Mouse (Mus musculus) sigmoid colon, adult 10 weeks (tissue): Measurements from ENCODE around the gene Nadk2. TPM values are rescaled to one million over a fixed set of nuclear protein-coding genes. Genes with fewer than 3 reads are reported as not detected.

Source experiments
- polyA plus RNA-seq: library from polyadenylated mRNA; stranded (reverse); fragments of 350-450 nt; fragmentation: Illumina TruSeq; extraction: RNeasy Lipid Tissue Mini Kit (QIAGEN cat#74804); gene quantifications from one replicate; pipeline ENCODE4 v1.2.3, GENCODE M21; 2014; ENCODE audit warnings: low read depth, low replicate concordance

Nadk2 gene
- 71.1 TPM for polyA plus RNA-seq

DNA sequence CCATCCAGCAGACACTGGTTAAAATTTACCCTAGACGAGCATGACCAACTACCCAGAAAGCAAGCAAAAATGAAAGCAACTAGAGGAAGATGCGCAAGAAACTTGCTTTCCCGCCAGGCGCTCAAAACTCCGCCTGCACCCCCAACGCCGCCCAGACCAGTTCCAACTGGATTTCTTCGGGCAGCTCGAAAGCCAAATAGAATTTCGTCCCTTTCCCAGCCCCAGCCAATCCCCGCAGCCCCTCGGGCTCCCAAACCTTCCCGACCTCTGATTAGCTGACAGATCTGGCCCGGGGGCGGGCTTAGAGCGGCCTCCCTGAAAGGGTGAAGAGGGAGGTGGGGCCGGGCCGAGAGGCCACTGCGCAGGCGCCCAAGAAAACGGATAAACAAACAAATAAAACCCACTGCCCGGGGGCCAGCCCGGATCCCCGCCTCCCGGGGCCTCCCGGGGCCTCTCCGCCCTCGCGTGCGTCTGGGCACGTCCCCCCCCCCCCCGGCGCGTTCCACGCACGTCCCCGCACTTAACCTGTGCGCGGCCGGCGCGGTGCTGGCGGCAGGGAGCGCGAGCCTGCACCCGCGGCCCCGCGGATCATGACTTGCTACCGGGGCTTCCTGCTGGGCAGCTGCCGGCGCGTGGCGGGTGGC is at the start of gene Nadk2:
Nadk2 (plus strand) TSS at position 349 of the 644 bp plus-strand sequence.

GRCm38 (mm10) chr15:9140252-9140680 is 69.2 kb downstream of the Nadk2 start, which contains the start of gene Lmbrd2:
Lmbrd2 (plus strand) TSS chr15:9140550.

DNA sequence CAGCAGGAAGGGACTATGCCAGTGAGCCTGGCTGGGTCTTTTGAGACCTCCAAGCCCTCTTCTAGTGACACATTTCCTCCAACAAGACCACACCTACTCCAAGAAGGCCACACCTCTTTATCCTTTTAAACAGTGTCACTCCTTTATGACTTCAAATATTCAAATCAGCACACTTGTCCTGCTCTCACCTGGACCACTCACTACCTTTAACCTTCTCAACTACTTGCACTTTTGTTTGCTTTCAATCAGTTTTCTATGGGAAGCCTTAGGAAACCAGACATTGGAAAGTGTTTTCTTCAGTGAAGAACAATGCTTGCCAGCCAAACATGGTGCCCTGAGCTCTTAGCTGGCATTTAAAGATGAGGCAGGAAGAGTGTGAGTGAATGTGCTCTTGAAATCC is 84.3 kb downstream of the Nadk2 start, which contains the start of gene Skp2:
Skp2 (minus strand) TSS at position 101 of the 400 bp plus-strand sequence.

Other genes starting within 250 kb of the Nadk2 start
- gene Ranbp3l, start 103.3 kb upstream of the Nadk2 start, polyA plus RNA-seq: 0.19 TPM
- 97.8 TPM for gene Lmbrd2, start 69.3 kb downstream of the Nadk2 start, polyA plus RNA-seq
- gene Skp2, start 84.2 kb downstream of the Nadk2 start, polyA plus RNA-seq: 7.2 TPM
- gene Ugt3a1, start 205.6 kb downstream of the Nadk2 start, polyA plus RNA-seq: not detected